Mouse (Mus musculus): ENCODE results near the gene Top3a. TPM values are rescaled to one million over a fixed set of nuclear protein-coding genes. Genes with fewer than 3 reads are reported as not detected.

Top3a gene
- total and polyA plus RNA-seq, 2 experiments: 3.4 to 3.8 TPM

- Histone ChIP-seq H3K36me3 (ENCODE audit: control insufficient read depth, insufficient read depth, low read length) (no peaks in the 10 kb centered on the region), H3K79me2 (ENCODE audit: control insufficient read depth, insufficient read depth, low read length) (peaks cover 9% of the 10 kb centered on the region; the same call in 1 of the 2 replicates), H3K27ac (replicated peaks; ENCODE audit: insufficient read depth, low read depth, low read length) (peak overlapping the region; percentile 77), H3K27me3 (ENCODE audit: control insufficient read depth, insufficient read depth, low read length) (no peaks in the 10 kb centered on the region), H3K9ac (ENCODE audit: low read depth, low read length) (no peak overlapping the region; the same call in 1 of the 2 replicates), H3K4me1 (ENCODE audit: control insufficient read depth, insufficient read depth, low read length) (peaks cover 35% of the 10 kb centered on the region), H3K4me3 (ENCODE audit: insufficient read depth, low read depth, low read length) (no peak overlapping the region)
- peak; percentile 78 for DNase-seq (ENCODE audit: extremely low read depth, low read depth, low spot score)
- TF ChIP-seq POLR2A (IDR thresholded peaks at IDR 0.05; ENCODE audit: extremely low read depth, insufficient read depth, low read length) (no peak), CTCF (IDR thresholded peaks at IDR 0.05; ENCODE audit: low read depth, low read length) (no peak)
- 51% methylated on average over 9 of the region's 9 CpGs for WGBS
These were observed 47.0 kb downstream of the Top3a start for GRCm38 (mm10) chr11:60730169-60730568.

GRCm38 (mm10) chr11:60729217-60729641, 47.9 kb downstream of the Top3a start:
- DNase-seq (ENCODE audit: extremely low read depth, low read depth, low spot score): peak; percentile 98
- no peak overlapping the region; the same call in 1 of the 2 replicates for H3K4me3 ChIP-seq (ENCODE audit: insufficient read depth, low read depth, low read length)
- H3K9ac ChIP-seq (ENCODE audit: low read depth, low read length): peak overlapping the region; percentile 4; the same call in 1 of the 2 replicates
- TF ChIP-seq CTCF (IDR thresholded peaks at IDR 0.05; ENCODE audit: low read depth, low read length) (no peak), POLR2A (IDR thresholded peaks at IDR 0.05; ENCODE audit: extremely low read depth, insufficient read depth, low read length) (no peak)
- H3K27me3 ChIP-seq (ENCODE audit: control insufficient read depth, insufficient read depth, low read length): no peaks in the 10 kb centered on the region
- peak overlapping the region; percentile 77 for H3K27ac ChIP-seq (replicated peaks; ENCODE audit: insufficient read depth, low read depth, low read length)
- peaks cover 9% of the 10 kb centered on the region; the same call in 1 of the 2 replicates for H3K79me2 ChIP-seq (ENCODE audit: control insufficient read depth, insufficient read depth, low read length)
- WGBS: 25% methylated on average over 6 of the region's 6 CpGs
- peaks cover 35% of the 10 kb centered on the region for H3K4me1 ChIP-seq (ENCODE audit: control insufficient read depth, insufficient read depth, low read length)
- H3K36me3 ChIP-seq (ENCODE audit: control insufficient read depth, insufficient read depth, low read length): no peaks in the 10 kb centered on the region

DNA sequence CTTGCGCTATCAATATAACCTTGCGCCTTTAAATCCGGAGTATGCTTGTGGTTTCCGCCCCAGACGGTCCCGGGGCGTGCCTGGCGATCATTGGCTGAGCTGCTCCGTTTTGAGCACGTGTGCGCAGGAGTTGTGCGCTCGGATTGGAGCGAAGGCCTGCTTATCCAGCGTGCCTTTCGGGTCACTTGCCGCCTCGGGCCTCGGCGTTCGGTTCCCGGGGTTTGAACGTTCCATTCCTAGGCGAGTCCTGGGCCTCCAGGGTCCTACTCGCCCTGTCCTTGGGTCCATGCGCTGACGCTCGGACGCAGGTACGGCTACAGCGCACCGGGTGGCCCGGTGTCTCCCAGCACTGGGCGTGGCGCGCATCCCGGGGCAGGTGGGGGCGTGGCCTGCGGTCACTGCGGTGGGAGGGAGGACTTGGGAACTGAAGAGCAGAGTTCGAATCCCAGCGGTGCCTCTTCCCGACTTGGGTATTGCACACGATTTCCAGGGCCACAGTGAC, 48.9 kb downstream of the Top3a start, which contains the start of gene Mief2:
Gene Mief2 (plus strand): TSS at position 139 of the 502 bp plus-strand sequence.
- Histone ChIP-seq H3K36me3 (ENCODE audit: control insufficient read depth, insufficient read depth, low read length) (peaks cover 2% of the 10 kb centered on the region; the same call in 1 of the 2 replicates), H3K27ac (replicated peaks; ENCODE audit: insufficient read depth, low read depth, low read length) (peak within 1 kb of the TSS; percentile 86), H3K79me2 (ENCODE audit: control insufficient read depth, insufficient read depth, low read length) (peaks cover 9% of the 10 kb centered on the region; the same call in 1 of the 2 replicates), H3K27me3 (ENCODE audit: control insufficient read depth, insufficient read depth, low read length) (no peaks in the 10 kb centered on the region), H3K9ac (ENCODE audit: low read depth, low read length) (peak within 1 kb of the TSS; percentile 99), H3K4me3 (ENCODE audit: insufficient read depth, low read depth, low read length) (peak within 1 kb of the TSS; percentile 99), H3K4me1 (ENCODE audit: control insufficient read depth, insufficient read depth, low read length) (peaks cover 35% of the 10 kb centered on the region)
- WGBS: under 1% methylated on average over 44 of the region's 44 CpGs
- peak; percentile 91 for DNase-seq (ENCODE audit: extremely low read depth, low read depth, low spot score)
- TF ChIP-seq CTCF (IDR thresholded peaks at IDR 0.05; ENCODE audit: low read depth, low read length) (no peak), POLR2A (IDR thresholded peaks at IDR 0.05; ENCODE audit: extremely low read depth, insufficient read depth, low read length) (peak; percentile 43; the same call in 1 of the 2 replicates)

- Histone ChIP-seq H3K4me1 (ENCODE audit: control insufficient read depth, insufficient read depth, low read length) (peaks cover 35% of the 10 kb centered on the region), H3K36me3 (ENCODE audit: control insufficient read depth, insufficient read depth, low read length) (peaks cover 2% of the 10 kb centered on the region; the same call in 1 of the 2 replicates), H3K9ac (ENCODE audit: low read depth, low read length) (peak overlapping the region; percentile 99), H3K79me2 (ENCODE audit: control insufficient read depth, insufficient read depth, low read length) (peaks cover 9% of the 10 kb centered on the region; the same call in 1 of the 2 replicates), H3K27me3 (ENCODE audit: control insufficient read depth, insufficient read depth, low read length) (no peaks in the 10 kb centered on the region), H3K27ac (replicated peaks; ENCODE audit: insufficient read depth, low read depth, low read length) (peak overlapping the region; percentile 86), H3K4me3 (ENCODE audit: insufficient read depth, low read depth, low read length) (peak overlapping the region; percentile 99)
- TF ChIP-seq CTCF (IDR thresholded peaks at IDR 0.05; ENCODE audit: low read depth, low read length): no peak
- no peak for TF ChIP-seq POLR2A (IDR thresholded peaks at IDR 0.05; ENCODE audit: extremely low read depth, insufficient read depth, low read length)
- WGBS: 4% methylated on average over 12 of the region's 12 CpGs
- peak; percentile 62 for DNase-seq (ENCODE audit: extremely low read depth, low read depth, low spot score)
These were observed 49.6 kb downstream of the Top3a start for GRCm38 (mm10) chr11:60727392-60728140.

DNA sequence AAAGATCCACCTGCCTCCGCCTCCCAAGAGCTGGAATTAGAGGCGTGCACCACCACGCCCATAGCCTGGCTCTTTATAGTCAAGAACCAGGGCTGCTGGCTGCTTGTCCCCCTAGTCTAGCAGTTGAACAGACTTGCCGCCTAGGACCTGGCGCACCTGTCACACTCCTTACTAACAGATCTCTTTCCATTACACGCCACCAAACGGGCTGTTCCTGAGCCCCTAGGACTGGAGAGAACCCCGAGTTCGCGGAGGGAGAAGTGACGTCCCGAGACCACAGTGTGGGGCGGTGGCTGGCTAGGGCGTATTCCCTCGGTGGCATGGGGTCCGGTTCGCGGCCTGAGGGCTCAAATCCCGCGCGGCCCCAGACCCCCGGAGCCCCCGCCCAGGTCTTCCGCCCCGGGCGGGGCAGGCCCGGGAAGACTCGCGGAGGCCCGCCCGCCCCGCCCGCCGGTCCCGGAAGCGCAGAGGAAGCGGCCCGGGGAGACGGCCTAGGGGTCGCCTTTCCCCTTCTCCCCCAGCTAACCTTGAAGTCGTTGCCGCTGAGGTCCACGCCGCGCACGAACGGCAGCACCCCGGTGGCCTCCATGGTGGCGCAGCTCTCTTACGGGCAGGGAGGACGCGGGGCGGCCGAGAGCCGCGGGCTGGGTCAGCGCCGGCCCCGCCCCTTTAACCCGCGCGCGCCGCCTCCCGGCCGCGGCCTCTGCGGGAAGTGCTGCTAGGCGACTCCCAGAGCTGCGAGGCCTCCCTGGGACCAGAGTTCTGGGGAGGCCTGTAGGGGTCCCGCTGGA, 50.4 kb downstream of the Top3a start, which contains the start of gene Flii:
Gene Flii (minus strand): TSS at position 663 of the 791 bp plus-strand sequence.
- WGBS: under 1% methylated on average over 66 of the region's 71 CpGs
- H3K9ac ChIP-seq (ENCODE audit: low read depth, low read length): peak within 1 kb of the TSS; percentile 99
- TF ChIP-seq POLR2A (IDR thresholded peaks at IDR 0.05; ENCODE audit: extremely low read depth, insufficient read depth, low read length) (peak; percentile 45; the same call in 1 of the 2 replicates), CTCF (IDR thresholded peaks at IDR 0.05; ENCODE audit: low read depth, low read length) (peak; percentile 53)

More for the DNA sequence above, 50.4 kb downstream of the Top3a start, which contains the start of gene Flii:
- Histone ChIP-seq H3K27ac (replicated peaks; ENCODE audit: insufficient read depth, low read depth, low read length) (peak within 1 kb of the TSS; percentile 86), H3K36me3 (ENCODE audit: control insufficient read depth, insufficient read depth, low read length) (peaks cover 6% of the 10 kb centered on the region; the same call in 1 of the 2 replicates), H3K4me3 (ENCODE audit: insufficient read depth, low read depth, low read length) (peak within 1 kb of the TSS; percentile 99), H3K79me2 (ENCODE audit: control insufficient read depth, insufficient read depth, low read length) (peaks cover 9% of the 10 kb centered on the region; the same call in 1 of the 2 replicates), H3K27me3 (ENCODE audit: control insufficient read depth, insufficient read depth, low read length) (no peaks in the 10 kb centered on the region), H3K4me1 (ENCODE audit: control insufficient read depth, insufficient read depth, low read length) (peaks cover 34% of the 10 kb centered on the region)
- peak; percentile 65 for DNase-seq (ENCODE audit: extremely low read depth, low read depth, low spot score)
